Mouse (Mus musculus): ENCODE data around the gene Map3k9.

Gene Map3k9

DNA sequence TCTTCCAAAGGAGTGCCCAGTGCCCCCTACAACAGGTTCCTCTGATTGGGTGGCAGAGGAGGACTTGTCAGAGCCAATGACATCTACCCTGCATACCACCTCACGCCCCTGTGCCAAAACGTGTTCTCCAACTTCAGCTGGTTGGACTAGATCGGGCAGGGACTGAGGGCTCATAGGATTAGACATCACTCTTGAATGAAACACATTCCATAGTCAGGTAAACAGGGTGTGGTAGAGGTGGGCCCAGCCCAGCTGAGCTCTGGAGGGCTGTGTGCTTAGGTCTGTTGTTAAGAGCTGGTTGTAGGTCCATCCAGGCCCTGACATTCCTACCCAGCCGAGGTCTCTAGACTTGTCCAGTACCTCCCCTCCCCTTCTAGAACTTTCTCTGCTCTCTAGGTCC lies 68.4 kb downstream of the Map3k9 start:
- no peak for DNase-seq (ENCODE audit: low spot score in 2 of 2)

DNA sequence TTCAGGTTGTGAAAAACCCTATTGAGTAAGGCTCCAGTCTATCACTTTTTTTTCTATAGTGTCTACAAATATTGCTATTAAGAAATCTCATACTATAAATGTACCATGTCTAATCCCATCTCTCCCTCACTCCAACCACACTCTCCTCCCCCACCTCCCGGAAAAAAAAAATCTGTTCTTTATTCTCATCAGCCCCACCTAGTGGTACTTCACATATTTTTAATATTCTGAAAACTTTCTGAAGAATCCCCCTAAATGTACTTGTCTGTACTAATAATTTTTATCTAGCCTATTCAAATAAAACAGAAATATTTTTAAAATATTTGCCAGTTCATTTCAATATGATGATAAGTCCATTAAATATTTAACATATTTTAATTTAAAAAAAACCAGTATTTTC lies 78.1 kb downstream of the Map3k9 start:
- DNase-seq (ENCODE audit: low spot score in 2 of 2) = no peak

DNA sequence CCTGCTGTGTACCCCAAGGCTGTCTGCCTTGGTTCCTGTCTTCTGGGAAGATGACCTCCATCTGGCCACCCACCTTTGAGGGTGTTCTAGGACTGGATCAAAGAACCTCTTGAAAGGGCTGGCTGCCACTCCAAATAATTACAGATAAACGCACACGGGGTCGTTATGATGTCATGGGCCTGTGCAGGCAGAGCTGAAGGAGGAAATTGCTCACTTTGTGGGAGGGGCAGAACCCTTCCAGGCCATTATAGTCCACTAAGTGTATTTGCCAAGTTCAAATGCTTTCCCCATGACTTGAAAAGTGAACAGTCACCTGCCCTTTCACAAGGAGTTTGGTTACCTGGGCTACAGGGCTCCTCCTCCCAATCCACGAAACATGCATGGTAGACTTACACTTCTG lies 83.0 kb downstream of the Map3k9 start:
- no peak for DNase-seq (ENCODE audit: low spot score in 2 of 2)

DNA sequence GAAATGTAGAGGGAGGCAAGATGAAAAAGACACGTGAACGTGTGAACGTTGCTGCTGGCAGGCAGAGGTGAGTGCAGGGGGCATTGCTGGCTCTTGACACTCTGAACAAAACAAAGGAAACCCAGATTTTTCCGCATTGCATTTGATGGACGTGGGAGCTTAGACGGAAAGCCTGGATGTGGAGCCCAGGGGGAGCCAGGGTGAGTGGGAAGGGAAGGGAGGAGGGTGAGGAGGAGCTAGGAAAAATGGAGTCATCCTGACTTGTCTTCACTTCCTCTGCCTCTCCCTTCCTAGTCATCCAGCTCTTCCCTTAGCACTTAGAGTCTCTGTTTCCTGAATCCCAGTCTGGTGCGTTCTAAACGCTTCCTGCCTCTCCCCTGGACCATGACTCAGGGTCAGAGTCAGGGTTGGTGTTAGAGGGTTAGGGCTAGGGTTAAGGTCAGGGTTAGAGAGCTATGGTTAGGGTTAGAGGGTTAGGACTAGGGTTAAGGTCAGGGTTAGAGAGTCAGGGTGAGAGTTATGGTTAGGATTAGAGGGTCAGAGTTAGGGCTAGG lies 89.7 kb downstream of the Map3k9 start:
- no peak for DNase-seq (ENCODE audit: low spot score in 2 of 2)

DNA sequence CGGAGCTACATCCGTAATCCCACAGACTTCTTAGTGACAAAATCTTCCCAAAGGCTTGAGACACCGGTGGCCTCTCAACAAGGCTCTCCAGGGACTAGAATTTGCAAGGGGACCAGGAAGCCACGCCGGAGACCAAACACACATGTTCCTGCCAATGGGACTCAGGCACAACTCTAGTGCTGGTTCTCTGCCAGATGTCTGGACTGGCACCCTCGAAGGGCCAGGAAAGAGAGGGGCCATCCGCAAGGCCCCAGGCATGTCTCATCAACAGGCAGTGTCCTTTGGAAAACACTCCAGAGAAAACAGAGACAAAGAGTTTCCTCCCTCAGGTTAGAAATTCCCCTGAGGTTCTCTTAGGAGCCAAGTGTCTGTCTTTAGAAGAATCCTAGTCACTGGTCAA lies 90.2 kb downstream of the Map3k9 start:
- no peak for DNase-seq (ENCODE audit: low spot score in 2 of 2)

DNA sequence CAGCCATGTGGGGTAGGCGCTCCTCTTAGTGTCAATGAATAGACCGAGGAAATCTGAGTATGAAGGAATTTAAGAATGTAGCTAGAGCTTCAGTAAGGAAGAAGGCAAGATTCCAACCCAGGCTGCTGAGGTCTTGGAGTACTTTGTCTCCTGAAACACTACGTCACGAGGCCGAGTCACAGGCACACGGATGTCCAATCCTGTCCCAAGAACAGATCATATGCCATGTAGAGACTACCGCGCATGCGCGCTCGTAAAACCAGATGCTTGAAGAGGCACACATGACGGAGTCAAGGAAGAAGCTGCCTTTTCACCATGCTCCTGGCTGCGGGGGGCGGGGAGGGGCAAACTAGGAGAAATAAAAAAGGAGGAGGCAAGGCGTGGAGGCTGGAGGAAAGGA lies 90.9 kb downstream of the Map3k9 start:
- no peak for DNase-seq (ENCODE audit: low spot score in 2 of 2)

DNA sequence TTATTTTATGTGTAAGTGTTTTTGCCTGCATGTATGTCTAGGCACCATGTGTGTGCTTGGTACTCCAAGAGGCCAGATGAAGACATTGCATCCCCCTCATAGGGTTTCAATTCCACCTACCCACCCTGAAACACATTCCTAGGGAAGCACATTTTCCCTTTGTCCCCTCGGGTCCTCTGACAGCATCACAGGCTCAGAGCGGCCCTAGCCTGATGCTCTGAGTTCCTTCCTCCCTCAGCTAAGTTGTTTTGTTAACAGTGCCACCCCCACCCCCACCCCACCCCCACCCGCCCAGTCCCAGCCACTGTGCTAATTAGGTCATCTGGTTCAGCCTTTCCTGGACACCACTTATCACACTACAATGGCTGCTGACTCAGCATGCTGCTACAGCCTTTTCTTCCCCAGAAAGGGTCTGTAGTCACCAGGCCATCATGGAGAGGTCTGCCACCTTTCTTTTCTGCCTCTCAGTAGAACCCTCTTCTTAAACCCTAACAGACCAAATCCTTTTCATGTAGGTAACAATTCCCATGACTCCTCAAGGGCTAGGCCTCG lies 91.4 kb downstream of the Map3k9 start:
- no peak for DNase-seq (ENCODE audit: low spot score in 2 of 2)

DNA sequence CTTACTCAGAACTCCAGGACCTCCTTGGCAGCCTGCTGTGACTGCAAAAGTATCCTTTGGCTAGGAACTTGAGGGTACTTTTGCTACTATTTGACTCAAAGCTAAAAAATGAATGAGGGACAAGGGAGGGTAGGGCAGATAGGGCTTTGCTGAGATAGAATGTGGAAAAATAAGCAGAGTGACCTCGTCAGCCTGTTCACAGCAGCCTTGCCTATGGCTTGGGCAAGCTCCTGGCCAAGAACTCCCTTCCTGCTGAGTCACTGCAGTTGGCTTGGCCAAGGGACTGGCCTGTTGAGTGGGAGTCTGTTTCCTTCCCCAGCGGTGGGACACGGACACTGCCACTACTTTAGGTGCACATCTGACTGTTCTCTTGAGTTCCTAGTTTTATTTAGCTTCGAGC lies 92.4 kb downstream of the Map3k9 start:
- no peak for DNase-seq (ENCODE audit: low spot score in 2 of 2)

DNA sequence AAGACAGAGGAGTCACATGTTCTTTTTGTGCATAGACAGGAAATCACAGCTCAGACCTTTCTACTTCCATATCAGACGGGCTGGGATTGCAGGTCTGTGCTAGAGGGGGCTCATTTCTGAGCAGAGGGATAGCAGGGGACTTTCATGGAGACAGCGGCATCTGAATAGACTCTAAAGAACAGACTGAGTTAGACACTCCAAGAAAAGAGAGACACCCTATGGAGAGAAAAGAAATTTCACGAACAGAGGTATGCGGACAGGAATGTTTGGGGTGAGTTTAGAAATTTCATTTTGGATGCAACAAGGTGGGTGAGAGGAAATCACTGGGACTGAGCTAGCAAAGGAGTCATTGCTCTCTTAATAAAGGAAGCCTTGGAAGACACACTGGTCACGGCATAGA lies 93.1 kb downstream of the Map3k9 start:
- DNase-seq (ENCODE audit: low spot score in 2 of 2) = no peak

DNA sequence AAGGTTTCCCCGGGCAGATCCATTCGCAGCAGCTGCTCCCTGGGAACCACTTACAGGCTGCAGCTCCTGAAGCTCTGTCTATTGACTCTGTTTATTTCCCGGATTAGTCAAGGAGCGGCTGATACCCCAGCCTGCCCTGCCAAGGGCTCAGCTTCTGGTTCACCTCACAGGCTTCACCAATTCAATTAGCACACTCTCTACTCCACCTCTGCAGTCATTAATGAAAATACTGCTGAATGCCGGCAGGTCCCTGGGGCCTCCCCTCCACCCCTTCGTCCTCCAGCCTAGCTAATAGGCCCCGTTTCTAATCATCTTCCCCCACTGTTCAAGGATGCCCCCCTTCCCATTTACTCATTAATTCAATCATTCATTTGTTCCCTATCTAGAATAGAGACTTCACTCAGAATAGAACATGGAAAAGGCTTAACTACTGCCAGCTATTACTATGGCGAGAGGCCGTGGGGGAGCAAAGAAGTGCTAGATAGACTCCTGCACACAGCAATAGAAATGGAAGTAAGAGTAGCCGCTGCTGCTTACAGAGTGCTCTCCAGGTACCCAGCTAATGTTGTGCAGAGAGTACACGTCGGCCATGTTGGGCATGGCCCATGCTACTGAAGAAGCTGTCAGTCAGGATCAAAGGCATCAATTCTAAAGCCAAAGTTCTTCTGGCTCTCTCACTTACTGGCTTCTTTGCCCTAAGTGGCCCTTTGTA lies 94.4 kb downstream of the Map3k9 start:
- no peak for DNase-seq (ENCODE audit: low spot score in 2 of 2)

DNA sequence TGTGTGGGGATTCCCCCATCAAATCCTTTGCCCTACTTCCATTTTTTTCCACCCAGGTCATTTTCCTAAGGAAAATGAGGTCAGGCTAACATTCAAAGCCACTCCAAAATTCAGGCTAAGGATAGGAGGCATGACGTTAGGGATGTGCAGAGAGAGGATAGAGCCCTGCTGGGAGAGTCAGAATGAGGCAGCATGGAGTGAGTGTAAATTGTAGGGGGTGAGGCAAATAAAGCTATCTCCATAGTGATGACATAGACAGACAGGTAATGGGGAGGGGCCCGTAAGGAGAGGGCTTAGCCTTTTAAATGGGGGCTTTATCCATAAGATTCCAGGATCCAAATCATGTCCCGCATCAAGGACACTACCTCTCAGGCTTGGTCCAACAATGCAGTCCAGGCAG lies 95.0 kb downstream of the Map3k9 start:
- DNase-seq (ENCODE audit: low spot score in 2 of 2) = no peak

DNA sequence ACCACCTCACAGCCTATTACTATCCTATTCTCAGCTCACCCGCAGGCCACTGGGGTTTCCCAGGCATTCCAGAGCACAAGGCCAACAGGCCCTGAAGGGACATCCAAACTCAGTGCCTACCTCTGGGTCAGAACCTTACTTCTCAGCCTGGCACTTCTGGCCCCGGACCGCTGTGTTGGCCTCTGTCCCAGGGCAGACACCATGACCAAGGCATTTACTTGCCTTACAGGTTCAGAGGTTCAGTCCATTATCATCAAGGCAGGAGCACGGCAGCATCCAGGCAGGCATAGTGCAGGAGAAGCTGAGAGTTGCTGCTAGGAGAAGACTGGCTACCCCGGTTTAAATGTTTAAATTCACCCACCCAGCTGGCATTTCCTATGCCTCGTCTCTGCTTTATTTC lies 96.9 kb downstream of the Map3k9 start:
- no peak for DNase-seq (ENCODE audit: low spot score in 2 of 2)

DNA sequence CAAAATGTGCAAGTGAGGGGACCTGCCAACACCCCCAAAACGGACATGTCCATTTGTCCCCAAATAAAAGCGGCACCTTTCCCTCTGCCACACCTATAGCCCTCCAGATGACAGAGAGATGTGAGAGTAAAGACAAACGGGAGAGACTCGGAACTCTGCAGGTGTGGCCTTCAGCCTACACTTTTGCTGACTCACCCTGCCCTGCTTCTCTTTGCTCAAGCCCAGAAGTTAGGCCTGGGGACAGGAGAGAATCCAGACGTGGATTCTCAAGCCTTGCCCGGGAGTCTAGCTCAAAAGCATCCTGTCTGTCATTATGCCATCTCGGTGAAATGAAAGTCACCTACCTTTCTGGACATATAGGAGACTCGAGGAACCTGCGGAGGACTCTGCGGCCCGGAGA lies 97.6 kb downstream of the Map3k9 start:
- DNase-seq (ENCODE audit: low spot score in 2 of 2) = no peak

DNA sequence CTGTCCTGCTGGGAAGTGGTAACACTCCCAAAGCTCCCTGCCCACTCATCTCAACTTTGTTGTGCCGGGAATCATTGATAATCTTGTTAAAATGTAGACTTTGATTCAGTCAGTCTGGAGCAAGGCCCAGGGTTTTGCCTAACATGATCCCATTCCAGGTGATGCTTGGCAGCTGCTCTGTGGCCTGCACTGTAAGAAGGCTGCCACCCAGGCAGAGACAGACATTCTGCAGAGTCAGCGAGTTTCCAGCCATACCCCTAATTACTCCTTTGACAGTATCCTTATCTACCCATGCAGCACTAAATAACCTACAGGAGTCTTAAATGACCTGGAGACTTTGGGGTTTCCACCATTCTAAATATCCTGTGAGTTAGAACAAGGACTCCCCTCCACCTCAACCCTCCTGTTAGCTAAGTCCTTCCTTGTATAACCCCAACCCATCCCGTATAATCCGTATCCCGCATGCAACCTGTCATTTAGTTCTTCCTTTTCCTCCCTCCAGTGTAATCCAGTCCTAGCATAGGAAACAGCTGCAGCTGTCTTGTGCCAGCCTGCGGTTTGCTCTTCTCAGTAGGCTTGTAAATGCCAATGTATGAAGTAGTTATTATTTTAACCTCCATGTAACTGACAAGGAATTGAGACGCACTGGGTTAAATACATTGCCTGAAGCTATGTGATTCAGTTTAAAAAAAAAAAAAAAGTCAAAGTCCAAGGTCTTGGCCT lies 101.0 kb downstream of the Map3k9 start:
- no peak for DNase-seq (ENCODE audit: low spot score in 2 of 2)

DNA sequence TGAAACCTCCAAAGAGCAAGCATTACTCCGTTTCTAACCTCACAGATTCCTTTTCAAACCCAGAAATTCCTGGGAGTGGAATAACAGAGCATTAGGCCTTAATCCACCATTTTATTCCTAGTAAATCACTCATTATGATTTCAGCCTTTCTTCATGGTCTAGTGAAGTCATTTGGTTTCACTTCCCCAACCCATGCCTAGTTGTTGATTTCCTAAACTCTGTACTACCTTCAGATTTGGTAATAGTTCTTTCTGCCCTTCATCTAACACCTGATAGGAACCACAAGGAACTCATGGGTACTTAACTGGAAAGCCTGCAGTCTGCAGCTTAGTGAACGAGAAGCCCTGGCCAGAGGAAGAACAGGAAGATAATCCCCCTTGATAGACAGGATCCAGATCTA lies 105.4 kb downstream of the Map3k9 start:
- DNase-seq (ENCODE audit: low spot score in 2 of 2) = no peak
